Mouse (Mus musculus) frontal cortex, adult 2 months (tissue): Measurements from ENCODE around the gene Ibsp. TPM values are rescaled to one million over a fixed set of nuclear protein-coding genes. Genes with fewer than 3 reads are reported as not detected.

Experiments
- DNase-seq, 2 experiments: peaks; one replicate each; pipeline ENCODE4 v3.0.0; 2022; ENCODE audit warnings: low spot score in 1 of 2; ENCODE audit errors: extremely low spot score in 1 of 2
- polyA plus RNA-seq: library from polyadenylated mRNA; depleted of rRNA; stranded (reverse); fragments of >200 nt; gene quantifications from 2 replicates; pipeline ENCODE4 v1.2.3, GENCODE M21; 2012; rRNA removed

Gene Ibsp
- polyA plus RNA-seq: 0.12 and 0.40 TPM in 2 replicates

DNA sequence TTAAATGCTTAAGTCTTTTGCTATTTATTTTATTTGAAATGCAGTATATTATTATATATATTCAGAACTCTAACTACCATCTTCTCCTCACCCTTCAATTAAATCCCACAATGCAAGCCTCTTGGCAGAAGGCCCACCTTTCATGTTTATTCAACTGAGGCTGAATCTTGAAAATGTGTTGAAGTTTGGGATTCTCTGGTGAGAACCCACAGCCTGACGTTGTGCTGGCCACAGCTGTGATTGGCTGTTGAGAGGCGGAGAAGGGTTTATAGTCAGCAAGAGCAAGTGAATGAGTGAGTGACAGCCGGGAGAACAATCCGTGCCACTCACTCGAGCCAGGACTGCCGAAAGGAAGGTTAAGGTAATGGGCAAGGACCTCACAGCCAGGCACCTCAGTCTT is at the start of gene Ibsp:
Gene Ibsp, plus strand, starts transcription at position 178 of the 400 bp plus-strand sequence.
- peak in 1 of 2 experiments; percentile 15 for DNase-seq

GRCm38 (mm10) chr5:104251811-104252210 is 47.2 kb upstream of the Ibsp start:
- no peak for DNase-seq

DNA sequence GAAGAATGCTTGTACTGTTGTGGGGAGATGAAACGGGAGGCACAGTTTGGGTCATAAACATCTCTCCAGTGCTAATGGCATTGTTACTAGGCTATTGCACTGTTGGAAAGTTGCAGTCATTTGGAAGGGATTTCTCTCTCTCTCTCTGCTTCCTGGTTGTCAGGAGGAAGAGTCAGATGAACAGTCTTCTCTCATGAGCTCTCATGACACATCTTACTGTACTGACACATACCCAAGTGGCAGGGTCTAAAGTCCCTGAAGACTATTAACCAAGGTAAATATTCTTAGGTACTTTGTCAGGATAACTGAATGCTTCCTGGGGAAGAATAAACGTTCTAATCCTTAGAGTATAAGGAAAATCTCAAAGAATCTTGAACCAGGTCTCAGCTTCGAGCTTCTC is 42.4 kb upstream of the Ibsp start:
- no peak for DNase-seq

DNA sequence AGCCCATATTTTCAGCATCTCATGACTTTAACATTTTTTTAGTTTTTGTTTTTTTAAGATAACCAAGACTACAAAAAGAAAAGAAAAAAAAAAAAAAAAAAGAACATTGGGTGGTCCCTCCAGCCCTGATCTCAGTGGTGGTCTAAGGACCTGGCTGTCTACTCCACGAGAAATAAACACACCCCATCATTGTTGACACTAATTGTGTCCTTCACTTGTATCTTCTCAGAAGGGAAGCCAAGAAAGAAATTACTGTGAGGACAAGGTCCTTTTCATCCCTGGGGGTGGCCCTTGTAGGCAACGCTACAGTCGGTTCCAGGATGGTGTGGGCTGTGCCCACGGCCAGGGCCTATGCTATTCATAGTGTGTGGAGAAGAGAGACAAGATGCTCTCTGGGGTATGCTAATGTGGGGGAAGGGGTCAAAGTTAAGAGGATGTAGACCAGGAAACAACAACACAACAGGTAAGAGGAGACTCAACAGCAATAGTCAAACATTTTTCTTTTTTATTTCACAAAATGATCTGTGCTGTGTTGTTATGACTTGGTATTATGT is 37.0 kb upstream of the Ibsp start:
- no peak for DNase-seq

GRCm38 (mm10) chr5:104263014-104263776 is 35.8 kb upstream of the Ibsp start:
- DNase-seq: no peak

DNA sequence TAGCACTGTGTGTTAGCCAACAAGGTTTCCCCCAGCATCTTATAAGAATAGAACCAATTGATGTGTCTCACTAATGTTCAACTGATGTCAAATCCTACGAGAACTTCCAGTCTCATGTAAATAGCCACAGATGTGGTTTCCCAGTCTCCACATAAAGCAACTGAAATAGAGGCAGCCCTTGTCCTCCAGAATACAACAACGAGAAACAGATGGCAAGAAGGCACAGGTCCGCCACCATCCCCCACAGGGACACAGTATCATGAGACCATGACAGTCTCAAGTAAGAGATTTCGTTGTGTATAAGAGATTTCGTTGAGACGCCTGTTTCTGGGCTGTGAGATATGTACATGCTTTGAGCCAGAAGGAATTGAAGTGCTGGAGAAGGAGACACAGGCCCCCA is 4.8 kb upstream of the Ibsp start:
- no peak for DNase-seq

GRCm38 (mm10) chr5:104314073-104314472 is 15.1 kb downstream of the Ibsp start:
- no peak for DNase-seq

DNA sequence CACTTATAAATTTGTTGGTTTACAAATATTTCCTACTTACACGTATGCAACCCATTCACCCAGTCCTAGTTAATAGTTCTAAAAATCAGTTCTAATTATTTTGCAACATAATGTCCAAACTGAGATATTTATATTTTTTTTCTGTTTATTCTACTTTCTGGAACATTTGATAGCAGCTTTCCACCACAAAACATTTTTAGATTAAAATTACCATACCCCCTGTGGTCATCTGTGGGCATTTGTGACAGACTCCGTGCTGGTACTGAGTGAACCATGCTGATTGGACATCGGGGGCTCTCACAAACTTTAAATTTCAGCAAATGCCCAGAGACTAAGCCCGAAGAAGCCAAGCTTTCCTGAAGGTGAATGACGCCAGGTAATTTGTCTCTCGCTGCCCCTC is 26.1 kb downstream of the Ibsp start, which contains the start of gene Mepe:
Gene Mepe, plus strand, starts transcription at position 301 of the 400 bp plus-strand sequence.
- no peak for DNase-seq

DNA sequence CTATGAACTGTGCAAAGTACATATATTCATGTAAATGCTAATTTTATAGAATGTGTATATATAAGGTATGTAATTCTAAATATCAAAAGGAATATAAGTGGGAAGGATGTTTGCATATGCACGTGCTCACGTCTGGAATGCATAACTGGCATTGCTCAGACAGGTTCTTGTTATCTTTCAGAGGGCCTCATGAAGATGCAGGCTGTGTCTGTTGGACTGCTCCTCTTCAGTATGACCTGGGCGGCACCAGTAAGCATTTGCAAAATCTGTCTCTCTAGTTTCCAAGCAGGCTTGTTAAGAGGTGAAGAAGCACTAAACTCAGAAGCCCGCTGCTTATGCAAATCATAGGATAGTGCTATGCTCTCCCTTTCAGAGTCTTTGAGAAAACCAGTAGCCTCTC is 27.9 kb downstream of the Ibsp start:
- no peak for DNase-seq

GRCm38 (mm10) chr5:104327389-104327788 is 28.4 kb downstream of the Ibsp start:
- peak in 1 of 2 experiments; percentile 18 for DNase-seq

- no peak for DNase-seq
These were observed 28.9 kb downstream of the Ibsp start for GRCm38 (mm10) chr5:104327876-104328275.

DNA sequence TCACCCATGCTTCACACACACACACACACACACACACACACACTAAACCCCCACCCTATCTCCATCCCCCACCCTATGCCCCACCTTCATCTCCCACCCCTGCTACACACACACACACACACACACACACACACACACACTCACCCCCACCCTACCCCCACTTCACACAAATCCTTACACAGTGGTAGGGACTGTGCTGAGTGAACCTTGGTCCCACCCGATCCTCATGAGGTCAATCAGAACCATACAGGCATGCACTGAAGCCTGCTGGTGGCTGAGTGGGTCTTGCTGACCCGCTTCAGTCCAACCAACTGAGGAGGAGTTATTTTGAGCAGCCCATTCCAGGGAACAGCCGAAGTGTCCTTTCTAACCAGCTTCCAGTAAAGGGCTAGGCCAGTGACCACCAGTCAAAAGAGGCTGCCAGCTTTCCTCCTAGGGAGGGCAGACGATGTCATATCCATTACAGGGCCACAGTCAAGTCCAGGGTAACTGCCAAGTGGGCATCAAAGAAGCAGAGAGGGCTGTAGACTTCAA is 29.4 kb downstream of the Ibsp start:
- no peak for DNase-seq

GRCm38 (mm10) chr5:104329381-104329780 is 30.4 kb downstream of the Ibsp start:
- DNase-seq: peak in 1 of 2 experiments; percentile 52

GRCm38 (mm10) chr5:104330088-104330487 is 31.1 kb downstream of the Ibsp start:
- DNase-seq: peak in 1 of 2 experiments; percentile 23

- no peak for DNase-seq
These were observed 33.3 kb downstream of the Ibsp start for GRCm38 (mm10) chr5:104332296-104332695.

DNA sequence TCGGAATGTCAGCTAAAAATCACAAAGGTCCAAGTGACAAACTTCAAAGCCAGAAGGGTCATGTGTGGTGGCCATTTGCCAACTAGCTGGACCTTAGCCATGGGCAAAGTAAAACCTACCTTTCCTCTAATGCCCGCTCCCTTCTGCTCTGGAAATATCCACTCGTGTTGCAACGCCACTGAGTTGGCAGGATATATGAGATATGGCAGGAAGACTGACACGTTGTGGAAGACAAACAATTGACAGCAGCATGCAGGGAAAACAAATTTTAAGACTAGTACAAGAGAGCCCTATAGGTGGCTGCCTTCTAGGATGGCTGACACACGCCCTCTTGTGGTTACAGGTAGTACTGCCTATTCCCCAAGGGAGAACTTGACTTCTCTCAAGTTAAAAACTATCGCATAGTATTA is 34.3 kb downstream of the Ibsp start:
- peak in 1 of 2 experiments; percentile 90 for DNase-seq

DNA sequence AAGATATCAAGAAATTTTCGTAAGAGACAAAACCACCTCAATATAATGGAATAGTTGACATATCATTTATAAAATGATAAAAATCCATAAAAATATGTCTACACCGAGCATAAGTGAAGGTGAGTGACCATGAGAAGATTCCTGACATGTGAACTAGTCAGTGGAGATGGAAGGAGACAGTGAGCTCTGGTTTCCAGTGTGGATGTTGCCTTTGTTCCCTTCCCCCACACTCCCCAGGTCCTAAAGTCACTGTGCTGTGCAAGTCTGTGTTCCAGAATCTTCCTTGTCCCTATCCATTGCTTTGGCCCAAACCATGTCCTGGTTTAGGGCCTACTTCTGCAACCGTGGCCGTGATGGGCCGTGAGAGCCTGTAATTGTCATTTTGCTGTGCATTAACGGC is 34.7 kb downstream of the Ibsp start:
- DNase-seq: no peak

DNA sequence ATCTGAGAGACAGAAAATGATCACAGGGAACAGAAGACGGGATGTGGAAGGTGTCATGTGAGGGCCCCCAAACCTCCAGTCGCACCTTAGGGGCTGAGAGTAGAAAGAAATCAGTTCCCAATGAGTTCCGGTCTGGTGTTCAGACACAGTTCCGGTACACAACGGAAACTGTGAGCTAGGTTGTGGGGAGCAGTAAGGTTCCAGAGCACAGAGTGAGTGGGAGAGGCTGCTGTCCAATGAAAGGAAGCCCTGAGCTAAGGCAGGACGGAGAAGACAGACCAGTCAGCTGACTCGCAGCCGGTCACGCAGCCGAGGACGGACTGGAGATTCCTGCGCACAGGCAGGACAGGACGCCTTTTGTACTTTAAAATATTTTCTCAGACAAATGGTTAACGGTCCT is 35.5 kb downstream of the Ibsp start:
- no peak for DNase-seq

DNA sequence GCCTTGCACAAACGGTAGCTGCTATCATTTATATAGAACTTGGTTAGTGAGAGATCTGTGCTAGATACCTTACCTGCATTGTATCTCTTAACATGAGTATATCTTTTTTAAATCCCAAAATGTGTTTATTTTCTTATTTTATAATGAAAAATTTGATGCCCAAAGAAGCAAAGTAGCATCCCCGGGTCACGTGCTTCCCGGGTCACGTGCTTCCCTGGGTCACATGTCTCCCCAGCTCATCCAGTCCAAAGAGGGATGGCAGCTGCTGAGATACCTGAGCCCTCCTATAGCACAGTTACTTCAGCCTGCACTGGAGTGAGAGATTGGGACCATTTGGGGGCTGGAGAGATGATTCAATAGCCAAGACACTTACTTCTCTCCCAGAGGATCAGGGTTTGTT is 37.0 kb downstream of the Ibsp start:
- no peak for DNase-seq

DNA sequence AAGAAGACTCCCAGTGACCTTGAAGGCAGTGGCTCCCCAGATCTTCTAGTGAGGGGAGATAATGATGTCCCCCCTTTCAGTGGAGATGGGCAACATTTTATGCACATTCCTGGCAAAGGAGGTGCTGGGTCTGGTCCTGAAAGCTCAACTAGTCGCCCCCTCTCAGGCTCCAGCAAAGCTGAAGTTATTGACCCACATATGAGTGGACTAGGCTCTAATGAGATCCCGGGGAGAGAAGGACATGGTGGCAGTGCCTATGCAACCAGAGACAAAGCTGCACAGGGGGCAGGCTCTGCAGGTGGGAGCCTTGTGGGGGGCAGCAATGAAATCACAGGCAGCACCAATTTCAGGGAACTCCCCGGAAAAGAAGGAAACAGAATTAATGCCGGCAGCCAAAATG is 38.5 kb downstream of the Ibsp start:
- no peak for DNase-seq

DNA sequence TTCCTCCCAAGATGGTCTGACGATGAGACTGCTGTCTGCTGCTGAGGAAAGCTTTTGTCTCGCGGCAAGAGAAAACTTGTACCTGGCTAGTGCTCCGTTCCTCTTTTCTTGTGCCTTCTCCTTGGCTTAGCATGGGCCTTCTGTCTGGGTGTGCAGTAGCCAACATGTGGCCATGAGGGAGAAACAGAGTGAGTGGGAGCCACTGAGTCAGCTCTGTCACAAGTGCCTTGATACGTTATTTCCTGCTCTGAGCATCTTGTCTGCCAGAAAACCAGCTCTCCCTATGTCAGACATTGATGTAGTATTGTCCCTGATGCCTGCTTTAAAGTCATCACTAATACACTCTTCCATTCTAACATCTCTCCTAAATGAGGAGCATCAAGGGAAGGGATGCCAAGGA is 40.0 kb downstream of the Ibsp start:
- peak in 1 of 2 experiments; percentile 60 for DNase-seq
